Mouse (Mus musculus) brown adipose tissue, adult 24 weeks (tissue): ENCODE data around the gene Lrrc1. TPM values are rescaled to one million over a fixed set of nuclear protein-coding genes. Genes with fewer than 3 reads are reported as not detected.

Experiments
- H3K27ac ChIP-seq: fragments of 200-500 bp; replicated peaks from 2 replicates; pipeline ENCODE4 v1.5.1; 2012; ENCODE audit warnings: low read depth, mild to moderate bottlenecking, low read length
- H3K4me1 ChIP-seq: fragments of 200-500 bp; 2 replicates; pipeline ENCODE4 v1.6.1; 2012; ENCODE audit warnings: low read length, mixed read lengths; ENCODE audit not compliant: control insufficient read depth, insufficient read depth, insufficient read length
- H3K4me3 ChIP-seq: fragments of 200-500 bp; 2 replicates; pipeline ENCODE4 v1.5.1; 2012; ENCODE audit warnings: low read depth, mild to moderate bottlenecking, low read length, moderate library complexity; ENCODE audit not compliant: insufficient read depth
- polyA plus RNA-seq: library from polyadenylated mRNA; stranded (reverse); fragments of >200 nt; gene quantifications from 2 replicates; pipeline ENCODE4 v1.2.4, GENCODE M21; 2012; ENCODE audit not compliant: missing spikeins, insufficient read depth, insufficient read length

Gene Lrrc1
- polyA plus RNA-seq, 1 experiment, result 1.6 TPM

DNA sequence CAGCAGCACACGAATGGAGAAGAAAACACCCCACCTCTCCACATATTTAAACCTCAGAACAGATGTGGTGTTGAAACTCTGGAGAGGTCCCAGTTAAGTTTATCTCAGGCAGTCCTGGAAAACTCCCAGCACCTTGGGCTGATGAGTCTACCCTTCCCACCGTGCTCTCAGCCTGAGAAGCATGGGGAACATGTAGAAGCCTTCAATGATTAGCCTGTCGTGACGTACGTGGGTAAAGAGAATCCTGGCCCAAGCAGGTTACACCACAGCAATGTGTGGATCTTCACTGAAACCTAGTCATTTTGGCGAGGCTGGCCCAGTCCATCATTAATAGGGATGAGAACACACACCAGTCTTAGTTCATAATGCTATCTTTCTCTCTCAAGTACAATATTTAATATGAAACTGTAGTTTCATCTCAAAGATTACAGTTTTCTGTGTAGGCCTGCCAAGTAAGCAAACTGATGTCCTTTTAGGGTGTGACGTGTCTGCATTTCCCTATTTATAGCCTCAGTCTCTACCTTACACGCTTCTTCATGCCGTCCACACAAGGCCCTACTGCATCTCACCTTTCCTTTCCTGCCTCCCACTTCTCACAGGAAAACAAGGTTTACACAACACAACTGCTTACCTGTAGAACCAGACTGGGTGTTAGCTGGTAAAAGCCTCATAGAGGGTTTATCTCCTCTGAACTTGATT lies 125.0 kb downstream of the Lrrc1 start:
- no peaks in the 10 kb centered on the region for H3K4me1 ChIP-seq
- no peak overlapping the region for H3K27ac ChIP-seq
- H3K4me3 ChIP-seq, result no peak overlapping the region

GRCm38 (mm10) chr9:77418800-77419199 lies 125.9 kb downstream of the Lrrc1 start:
- no peaks in the 10 kb centered on the region for H3K4me1 ChIP-seq
- H3K4me3 ChIP-seq, result no peak overlapping the region
- no peak overlapping the region for H3K27ac ChIP-seq

GRCm38 (mm10) chr9:77416486-77416885 lies 128.2 kb downstream of the Lrrc1 start:
- Histone ChIP-seq H3K4me1 (no peaks in the 10 kb centered on the region), H3K4me3 (no peak overlapping the region), H3K27ac (no peak overlapping the region)

DNA sequence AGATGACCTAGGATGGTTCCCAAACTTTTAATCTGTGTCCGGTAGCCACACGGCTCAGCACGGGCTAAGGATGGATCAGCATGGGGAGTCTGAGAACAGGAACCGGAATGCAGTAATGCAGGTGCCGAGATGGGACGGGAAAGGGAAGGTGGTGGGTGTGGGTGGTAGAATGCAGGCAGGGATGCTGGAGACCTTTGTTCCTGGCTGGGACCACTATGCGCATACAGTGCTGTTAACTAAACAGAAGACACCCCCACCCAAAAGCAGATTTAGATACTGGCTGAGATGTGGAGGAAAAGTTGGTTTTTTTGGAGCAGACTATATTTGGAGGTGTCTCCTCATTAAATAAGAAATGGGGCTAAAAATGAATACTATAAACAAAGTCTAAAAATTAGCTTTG lies 128.7 kb downstream of the Lrrc1 start:
- H3K27ac ChIP-seq, result no peak overlapping the region
- no peaks in the 10 kb centered on the region for H3K4me1 ChIP-seq
- no peak overlapping the region for H3K4me3 ChIP-seq

DNA sequence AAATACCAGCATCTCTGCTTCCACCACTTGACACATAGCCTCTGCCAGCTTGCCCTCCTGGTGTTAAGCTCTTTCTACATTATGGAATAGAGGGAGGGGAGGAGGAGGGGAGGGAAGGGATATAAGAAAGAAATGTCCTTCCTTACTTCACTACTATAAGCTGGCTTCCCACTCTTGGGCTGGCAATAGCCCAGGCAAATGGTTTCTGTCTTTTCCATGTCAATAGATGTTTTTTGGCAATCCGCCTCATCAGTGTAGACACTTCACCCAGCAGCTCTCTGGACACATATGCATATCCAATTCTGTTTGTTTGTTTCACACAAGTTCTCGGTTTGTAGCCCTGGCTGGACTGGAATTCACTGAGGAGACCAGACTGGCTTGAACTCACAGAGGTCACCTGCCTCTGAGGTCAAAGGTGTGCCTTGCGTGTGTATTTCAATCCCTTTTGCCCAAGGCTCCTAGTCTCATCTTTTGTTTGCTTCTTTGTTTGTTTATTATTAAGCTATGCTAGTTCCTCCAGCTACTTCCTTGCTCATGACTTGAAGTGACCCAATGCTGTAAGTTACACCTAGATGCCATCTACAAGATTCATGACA lies 132.7 kb downstream of the Lrrc1 start:
- no peak overlapping the region for H3K27ac ChIP-seq
- no peak overlapping the region for H3K4me3 ChIP-seq
- H3K4me1 ChIP-seq, result no peaks in the 10 kb centered on the region

DNA sequence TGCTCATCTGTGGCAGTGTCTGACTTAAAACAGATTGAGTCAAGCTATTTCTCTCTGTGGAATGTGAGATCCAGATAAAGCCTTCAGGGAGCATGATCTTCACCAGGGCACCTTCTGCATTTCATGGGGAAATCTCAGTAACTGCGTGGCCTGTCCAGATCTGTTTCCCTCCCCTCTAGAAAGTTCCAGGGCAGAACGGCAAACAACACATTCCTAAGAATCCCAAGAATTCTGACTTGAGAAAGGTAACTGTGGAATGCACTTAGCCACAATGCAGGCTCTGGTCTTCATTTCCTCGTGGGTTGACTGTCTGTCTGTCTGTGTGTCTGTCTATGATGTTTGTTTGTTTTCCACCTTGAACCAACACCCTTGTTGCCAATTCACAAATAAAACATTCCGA lies 133.7 kb downstream of the Lrrc1 start:
- H3K4me3 ChIP-seq, result no peak overlapping the region
- no peaks in the 10 kb centered on the region for H3K4me1 ChIP-seq
- no peak overlapping the region for H3K27ac ChIP-seq

DNA sequence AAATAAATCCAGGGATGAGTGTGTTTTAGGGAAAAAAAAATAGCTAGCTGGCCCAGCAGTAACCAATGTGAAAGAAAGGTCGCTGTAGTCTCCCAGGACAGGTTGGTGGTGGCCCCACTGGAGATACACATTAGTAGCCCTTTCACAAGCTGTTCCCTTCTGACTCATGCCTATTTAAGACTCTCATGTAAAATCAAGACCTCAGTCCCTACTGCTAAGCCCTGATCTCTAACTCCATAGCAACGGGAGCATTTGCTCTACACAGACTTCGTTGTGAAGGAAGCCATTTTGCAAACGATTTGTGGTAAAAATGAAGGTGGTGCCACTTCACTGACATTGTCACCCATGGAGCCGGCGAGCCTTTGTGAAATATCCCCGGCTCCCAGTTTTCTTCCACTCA lies 134.1 kb downstream of the Lrrc1 start:
- H3K27ac ChIP-seq, result no peak overlapping the region
- H3K4me1 ChIP-seq, result no peaks in the 10 kb centered on the region
- H3K4me3 ChIP-seq, result no peak overlapping the region

GRCm38 (mm10) chr9:77408053-77408603 lies 136.5 kb downstream of the Lrrc1 start:
- no peak overlapping the region for H3K4me3 ChIP-seq
- H3K4me1 ChIP-seq, result no peaks in the 10 kb centered on the region
- no peak overlapping the region for H3K27ac ChIP-seq

DNA sequence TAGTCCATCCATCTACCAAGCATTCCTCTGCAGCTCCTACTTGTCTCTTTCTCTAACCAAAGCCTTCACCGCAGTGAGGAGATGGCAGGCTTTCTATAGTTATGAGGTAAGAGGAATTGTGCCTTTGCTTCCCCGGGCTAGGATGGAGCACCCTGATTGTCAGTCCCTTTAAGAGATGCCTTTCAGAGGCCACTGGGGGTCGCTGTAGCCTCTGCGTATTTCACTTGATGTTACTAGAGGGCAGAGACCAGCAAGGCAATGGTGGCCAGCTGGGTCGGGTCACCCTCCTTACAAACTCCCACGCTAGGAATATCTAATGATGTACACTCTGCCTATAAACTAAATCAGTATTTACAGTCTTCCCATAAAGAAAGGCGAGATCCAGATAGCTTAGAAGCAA lies 137.8 kb downstream of the Lrrc1 start:
- Histone ChIP-seq H3K27ac (no peak overlapping the region), H3K4me3 (no peak overlapping the region), H3K4me1 (no peaks in the 10 kb centered on the region)

- Histone ChIP-seq H3K27ac (no peak overlapping the region), H3K4me1 (no peaks in the 10 kb centered on the region)
Measured at GRCm38 (mm10) chr9:77404458-77404857, 140.2 kb downstream of the Lrrc1 start.

DNA sequence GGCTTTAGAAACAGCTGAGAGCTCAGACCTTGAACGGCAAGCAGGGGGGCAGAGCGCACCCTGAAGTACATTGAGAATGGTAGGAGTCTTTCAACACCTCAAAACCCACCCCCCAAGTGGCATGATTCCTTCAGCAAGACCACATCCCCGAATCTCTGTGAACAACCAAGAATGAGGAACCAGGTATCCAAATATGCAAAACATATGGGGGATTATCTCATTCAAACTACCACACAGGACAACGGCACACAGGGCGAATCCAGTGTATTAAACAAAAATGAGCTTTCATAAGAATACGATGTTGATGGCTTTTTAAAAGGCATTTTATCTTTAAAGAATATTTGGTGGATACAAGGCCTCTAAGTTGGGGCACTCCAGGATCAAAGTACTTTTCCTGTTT lies 140.7 kb downstream of the Lrrc1 start:
- Histone ChIP-seq H3K27ac (no peak overlapping the region), H3K4me3 (no peak overlapping the region), H3K4me1 (no peaks in the 10 kb centered on the region)

More at GRCm38 (mm10) chr9:77404458-77404857, 140.2 kb downstream of the Lrrc1 start:
- no peak overlapping the region for H3K4me3 ChIP-seq

GRCm38 (mm10) chr9:77402971-77403370 lies 141.7 kb downstream of the Lrrc1 start:
- H3K4me1 ChIP-seq, result no peaks in the 10 kb centered on the region
- no peak overlapping the region for H3K27ac ChIP-seq
- no peak overlapping the region for H3K4me3 ChIP-seq

DNA sequence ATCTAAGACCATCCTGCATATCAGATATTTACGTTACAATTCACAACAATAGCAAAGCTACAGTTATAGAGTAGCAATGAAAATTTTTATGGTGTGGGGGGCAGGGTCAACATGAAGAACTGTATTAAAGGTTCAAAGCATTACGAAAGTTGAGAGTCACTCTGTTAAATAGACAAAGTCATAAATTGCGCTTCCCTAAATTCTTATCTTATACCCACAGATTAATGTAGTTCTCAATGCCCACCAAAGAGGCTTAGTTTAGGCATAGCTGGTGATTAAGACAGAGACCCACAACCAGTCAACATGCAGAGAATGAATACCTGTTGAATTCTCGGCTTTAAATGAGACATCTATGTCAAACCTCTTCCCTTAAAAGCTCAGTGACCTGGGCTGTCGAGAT lies 144.9 kb downstream of the Lrrc1 start:
- Histone ChIP-seq H3K4me1 (no peaks in the 10 kb centered on the region), H3K4me3 (no peak overlapping the region), H3K27ac (no peak overlapping the region)

DNA sequence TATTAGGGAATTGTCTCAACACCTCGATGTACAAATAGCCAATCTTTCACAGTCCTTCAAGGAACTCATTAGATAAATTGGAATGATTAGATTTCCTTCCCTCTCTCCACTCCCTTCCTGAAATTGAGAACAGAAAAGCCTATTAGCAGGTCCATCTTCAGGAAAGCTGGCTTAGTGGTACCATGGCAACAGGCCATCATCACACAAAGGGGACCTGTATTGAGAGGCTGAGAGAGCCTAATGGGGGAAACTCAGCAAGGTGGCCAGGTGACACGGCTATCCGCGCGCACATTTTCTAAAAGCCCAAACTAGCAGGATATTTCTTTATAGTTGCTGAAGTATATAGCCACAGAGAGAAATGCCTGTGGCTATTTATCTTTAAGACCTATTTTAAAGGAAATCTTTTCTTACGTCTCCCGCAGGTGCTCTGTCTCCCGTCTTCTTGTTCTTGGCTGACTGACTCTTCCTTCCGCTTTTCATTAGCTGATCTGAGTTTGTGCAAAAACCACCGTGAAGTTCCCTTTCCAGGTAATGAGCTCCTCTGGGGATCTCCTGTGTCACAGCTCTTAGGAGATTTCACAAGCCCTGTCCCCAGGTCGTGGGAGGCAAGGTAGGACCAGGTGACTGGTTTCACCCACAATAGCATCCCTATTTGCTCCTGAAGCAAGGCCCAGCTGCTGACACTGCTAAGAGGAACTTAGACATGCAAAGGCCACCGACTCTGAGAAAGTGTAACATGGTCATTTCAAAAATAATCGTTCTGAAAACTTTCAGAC lies 145.6 kb downstream of the Lrrc1 start:
- H3K4me1 ChIP-seq, result no peaks in the 10 kb centered on the region

DNA sequence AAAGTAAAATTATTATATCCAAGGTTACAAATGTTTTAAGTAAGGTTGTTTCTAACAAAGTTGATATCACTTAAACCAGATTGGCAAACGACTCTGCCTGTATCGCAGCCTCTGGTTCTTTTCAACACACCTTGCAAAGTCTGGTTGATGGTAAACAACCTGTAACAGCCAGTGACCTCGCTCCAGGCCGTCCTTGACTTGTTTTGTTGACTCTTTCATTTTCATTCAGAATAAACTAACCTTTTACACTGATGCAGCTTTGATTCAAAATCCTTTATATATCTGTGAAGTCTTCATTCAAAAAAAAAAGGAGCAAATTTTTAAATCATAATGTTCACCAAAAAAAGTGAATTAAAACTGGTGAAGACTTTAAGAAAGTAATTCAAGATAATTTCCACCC lies 147.6 kb downstream of the Lrrc1 start:
- no peak overlapping the region for H3K4me3 ChIP-seq
- H3K27ac ChIP-seq, result no peak overlapping the region
- H3K4me1 ChIP-seq, result no peaks in the 10 kb centered on the region

More for the DNA sequence above, 145.6 kb downstream of the Lrrc1 start:
- H3K4me3 ChIP-seq, result no peak overlapping the region
- H3K27ac ChIP-seq, result no peak overlapping the region
